Mouse (Mus musculus) urinary bladder, postnatal 14 days (tissue): ENCODE data around the gene Gm49486.

ENCODE experiments used
- DNase-seq: peaks from one replicate; pipeline ENCODE4 v3.0.0; 2021; ENCODE audit warnings: low spot score

The Gm49486 gene

DNA sequence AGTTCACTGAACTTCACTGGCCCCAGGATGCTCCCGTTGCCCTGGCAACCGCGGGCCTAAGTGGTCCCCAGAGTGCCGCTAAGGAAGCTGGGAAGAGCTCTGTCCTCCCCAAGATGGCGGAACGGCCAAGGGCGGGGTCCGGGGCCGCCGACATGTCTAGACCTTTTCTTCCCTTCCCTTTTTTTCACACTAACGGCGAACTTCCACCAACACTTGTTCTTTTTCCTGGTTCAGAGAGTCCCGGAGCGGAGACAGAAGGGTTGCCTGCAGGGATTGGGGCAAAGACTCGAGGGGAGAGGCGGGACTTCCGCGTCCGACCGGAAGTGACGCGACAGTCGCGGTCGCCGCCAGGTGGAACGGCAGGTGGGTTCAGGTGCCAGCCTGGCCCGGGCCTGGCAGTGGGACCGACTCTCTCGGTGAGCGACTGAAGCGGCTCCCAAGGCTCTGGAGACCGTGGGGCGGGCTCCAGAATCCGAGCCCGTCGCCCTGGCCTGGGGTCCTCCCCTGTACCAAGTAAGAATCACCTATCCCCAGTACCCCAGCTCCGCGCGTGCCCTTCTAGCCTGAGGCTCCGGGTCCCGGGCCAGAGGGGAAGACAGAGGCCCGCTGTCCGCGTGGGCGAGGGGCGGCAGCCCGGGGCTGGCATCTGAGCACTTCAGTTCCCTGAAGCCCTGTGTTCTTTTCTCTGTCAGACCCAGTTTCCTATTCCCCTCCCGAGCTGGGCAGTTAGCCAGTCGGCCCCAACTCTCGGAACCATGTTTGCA, at the start of gene Gm49486, which contains the start of gene Pick1:
Gm49486 (plus strand) TSS at position 334 of the 764 bp plus-strand sequence.
Pick1 (plus strand) TSS at position 116 of the 764 bp plus-strand sequence.
- peak; percentile 85 for DNase-seq

DNA sequence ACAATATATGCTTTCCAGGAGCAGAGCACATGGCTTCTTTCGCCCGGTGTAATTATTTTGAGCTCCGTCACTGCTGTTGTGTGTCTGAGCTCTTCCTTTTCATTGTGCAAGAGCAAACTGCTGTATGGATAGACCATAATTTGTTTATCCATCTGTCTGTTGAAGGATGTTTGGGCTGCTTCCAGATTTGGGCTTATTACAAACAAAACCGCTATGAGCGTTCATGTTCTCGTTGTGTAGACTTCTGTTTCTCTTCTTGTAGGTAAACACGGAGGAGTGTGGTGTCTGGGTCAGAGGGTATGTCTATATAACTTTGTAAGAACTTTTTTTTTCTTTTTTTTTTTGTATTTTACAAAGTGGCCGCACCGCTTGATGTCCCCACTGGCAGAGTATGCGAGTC, 44.0 kb upstream of the Gm49486 start:
- no peak for DNase-seq

DNA sequence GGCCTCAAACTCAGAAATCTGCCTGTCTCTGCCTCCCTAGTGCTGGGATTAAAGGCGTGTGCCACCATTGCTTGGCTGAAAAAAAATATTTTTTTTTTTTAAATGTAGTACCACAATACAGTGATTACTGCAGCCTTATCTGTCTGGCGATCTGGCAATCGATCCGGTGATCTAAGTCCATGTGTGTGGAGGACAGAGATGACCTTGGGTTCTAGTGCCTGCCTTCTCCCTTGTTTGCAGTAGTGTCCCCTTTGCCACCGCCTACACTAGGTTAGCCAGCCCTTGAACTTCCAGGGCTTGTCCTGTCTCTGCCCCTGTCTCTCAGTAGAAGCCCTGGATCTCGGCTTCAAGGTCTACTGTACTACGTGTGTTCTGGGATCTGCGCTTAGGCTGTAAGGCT, 41.4 kb upstream of the Gm49486 start:
- no peak for DNase-seq

DNA sequence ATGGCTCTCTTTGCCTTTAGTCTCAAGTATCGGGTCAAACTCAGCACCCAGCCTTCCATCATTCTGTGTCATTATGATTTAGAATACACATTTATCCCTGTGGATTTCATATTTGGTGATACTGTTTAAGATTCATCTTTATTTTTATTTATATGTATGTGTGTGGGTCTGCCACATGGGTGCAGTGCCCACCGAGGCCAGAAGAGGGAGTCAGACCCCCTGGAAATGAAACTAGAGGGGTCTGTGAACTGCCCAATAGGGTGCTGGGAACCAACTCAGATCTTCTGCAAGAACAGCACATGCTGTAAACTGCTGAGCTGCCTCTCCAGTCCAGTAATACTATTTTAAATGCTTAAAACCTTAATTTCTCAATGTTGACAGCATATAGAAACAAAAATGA, 37.8 kb upstream of the Gm49486 start:
- DNase-seq: no peak

DNA sequence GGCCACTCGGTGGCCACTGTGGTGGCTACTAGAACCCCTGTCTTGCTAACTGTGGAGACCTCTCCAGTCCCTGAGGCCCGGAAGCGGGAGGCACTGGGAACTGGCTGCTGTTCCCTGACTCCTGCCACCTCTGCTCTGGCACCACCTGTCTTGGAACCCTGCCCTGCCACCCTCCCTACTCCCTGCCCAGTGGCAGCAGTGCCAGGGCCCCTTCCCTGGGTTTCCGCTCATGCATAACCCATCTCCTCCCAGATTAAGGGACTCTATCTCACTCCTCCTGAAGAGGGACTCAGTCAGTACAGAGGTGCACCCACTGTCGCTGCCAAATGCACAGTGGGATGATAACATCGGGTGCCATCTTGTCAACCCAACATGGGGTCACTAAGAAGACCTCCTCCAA, 36.7 kb upstream of the Gm49486 start:
- DNase-seq: peak; percentile 38

DNA sequence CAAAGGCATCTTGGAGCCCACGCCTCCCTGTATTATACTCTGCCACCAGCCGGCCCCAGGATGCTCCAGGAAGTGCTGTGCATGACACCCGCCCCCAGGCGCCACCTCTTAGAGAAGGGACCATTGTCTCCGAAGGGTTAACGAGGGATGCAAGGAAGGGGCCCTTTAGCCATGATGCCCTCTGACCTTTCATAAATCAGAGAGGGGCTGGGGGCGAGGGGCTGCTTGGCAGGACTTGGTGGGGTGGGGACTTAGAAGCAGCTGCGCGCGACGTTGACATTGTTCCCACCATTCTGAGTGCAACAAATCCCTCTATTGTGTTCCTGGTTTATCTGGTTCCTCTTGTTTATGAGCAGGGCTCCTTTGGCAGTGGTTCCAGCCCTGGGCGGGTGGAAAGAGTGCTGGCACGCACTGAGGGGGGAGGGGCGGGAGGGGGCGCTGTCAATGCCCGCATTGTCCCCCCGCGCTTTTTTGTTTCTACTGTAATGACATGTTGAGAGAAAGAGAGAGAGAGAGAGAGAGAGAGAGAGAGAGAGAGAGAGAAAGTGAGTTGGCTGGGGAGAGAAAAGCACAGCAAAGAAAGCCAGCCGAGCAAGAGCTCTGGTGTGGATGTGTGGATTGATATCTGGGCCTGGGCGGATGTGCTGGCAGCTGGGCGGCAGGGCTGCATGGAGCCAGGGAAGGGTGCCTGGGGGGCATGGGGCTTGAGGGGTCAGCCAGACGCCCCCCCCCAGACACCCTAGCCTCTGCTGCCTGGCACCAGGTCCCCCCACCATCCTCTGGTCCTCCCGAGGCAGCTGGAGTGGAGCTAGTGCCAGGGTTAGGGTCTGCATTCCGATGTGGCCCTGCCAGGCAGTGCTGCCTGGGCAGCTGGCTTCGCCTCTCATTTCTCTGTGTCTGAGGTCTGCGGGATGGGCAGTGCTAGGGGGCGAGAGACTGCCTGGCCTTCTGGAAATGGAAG, 36.0 kb upstream of the Gm49486 start:
- DNase-seq: peak; percentile 61

DNA sequence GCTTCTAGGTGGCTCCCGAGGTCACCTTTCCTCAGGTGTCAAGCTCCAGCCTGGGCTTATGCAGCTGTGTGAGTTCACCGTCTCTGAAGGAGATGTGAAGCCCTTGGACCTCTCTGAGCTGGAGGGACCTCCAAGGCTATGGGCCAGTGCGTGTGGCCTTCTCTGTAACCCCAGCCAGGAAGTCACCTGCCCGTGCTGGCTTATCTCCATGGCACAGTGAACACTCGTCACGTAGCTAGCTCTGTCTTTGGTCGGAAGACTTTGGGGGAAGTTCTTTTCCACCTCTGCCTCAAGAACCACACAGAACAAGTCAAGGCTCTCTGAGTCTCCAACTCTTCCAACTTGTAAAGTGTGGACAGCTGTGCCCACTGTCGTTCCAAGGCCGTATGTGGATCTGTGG, 35.1 kb upstream of the Gm49486 start:
- no peak for DNase-seq

DNA sequence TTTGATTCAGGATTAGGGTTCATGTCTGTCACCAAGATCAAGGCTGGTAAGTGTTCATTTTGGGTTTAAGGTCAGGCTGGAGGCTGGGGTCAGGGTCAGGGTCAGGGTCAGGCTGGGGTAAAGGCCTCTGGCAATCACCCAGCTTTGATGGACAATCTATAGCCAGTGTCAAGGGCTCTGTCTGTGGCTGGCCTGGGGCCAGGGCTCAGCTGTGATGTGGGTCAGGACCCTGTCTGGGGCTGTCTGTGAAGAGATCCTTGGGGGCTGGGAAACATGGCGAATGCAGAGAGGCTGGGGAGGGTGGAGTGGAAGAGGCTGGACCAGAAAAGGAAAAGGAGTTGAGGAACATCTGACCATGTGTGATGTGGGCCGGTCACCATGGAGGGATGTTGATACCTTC, 34.2 kb upstream of the Gm49486 start:
- no peak for DNase-seq

DNA sequence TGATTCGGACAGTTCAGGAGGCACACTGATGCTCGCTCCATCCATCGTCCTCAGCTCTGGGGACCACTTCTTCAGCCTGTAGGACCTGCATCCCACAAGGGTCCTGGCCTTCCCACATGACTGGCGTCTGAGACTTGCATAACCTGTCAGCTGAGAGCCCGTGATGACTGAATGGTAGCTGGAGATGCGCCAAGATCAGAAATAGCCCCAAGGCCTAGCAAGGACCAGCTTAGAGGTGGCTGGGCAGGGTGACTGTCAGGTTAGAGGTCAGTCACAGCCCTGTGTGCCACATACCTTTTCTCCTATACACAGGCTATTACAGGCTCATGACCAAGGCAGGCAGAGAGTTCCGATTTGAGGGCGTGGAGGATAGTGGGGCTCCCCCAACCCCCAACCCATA, 33.7 kb upstream of the Gm49486 start:
- peak; percentile 44 for DNase-seq

DNA sequence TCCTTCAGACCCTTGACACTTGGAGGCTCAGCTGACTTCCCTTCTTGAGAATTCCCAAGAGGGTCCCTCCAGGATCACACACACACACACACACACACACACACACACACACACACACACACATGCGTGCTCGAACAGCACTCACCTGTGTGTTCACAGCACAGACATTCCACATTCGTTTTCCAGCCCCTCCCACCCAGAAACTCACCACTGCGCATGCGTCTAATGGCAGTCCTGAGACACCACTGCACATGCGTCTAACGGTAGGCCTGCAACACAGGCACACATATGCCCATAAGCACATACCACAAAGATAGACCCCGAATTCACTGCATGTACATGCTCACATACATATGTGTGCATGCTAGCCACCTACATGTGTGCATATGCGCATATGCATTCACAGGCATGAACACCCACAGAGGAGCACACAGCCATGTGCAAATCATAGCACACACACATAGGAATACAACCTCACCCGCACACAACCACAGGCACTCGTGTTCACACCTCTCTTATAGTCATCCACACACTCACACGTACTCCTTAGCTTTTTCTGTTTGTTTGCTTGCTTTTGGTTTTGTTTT, 29.7 kb upstream of the Gm49486 start:
- no peak for DNase-seq

DNA sequence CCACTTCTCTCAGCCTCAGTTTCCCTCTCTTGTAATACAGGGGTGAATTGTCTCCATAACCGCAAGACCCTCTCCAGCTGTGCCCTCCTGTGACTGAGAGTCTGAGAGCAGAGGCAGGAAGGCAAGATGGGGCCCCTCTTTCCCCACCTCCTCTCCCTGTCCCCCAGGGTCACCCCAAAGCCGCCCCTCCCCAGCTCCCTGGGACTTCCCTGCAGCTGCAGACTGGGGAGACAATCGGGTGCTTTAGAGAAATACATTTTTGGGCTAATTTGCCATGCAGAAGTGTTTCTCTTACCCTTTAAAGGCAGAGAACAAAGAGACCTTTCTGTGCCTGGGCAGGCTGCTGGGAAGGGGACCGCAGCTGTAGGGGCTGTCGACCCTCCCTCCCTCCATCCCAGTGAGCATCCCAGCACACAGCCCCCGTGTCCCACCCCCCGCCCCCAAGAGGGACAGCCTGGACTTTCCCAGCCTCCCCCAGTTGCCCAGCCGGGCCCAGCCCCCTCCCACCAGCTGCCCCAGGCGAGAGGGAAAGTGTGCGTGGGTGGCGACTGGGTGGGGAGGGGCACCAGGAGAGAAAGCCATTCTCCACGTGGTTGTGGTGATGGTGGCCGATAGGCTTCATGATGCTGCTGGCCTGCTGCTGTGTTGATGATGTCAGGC, 27.6 kb upstream of the Gm49486 start:
- no peak for DNase-seq

DNA sequence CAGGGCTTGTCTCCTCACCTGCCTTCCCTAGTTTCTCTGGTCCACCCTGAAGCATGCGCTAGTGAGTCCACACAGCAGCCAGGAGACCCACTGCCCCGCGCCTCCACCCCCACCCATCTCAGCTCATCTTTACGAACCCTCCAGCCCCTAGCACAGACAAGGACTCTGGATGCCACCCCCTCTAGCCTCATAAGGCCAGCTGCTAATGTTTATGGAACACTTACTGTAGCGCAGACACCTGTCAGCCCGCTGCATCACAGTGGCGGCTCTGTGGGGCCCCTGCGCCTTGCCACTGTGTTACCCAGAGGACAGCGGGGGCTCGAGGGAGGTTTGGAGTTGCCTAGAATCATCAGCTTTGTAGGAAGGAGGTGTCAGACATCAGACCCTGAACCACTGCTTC, 26.6 kb upstream of the Gm49486 start:
- DNase-seq: no peak

DNA sequence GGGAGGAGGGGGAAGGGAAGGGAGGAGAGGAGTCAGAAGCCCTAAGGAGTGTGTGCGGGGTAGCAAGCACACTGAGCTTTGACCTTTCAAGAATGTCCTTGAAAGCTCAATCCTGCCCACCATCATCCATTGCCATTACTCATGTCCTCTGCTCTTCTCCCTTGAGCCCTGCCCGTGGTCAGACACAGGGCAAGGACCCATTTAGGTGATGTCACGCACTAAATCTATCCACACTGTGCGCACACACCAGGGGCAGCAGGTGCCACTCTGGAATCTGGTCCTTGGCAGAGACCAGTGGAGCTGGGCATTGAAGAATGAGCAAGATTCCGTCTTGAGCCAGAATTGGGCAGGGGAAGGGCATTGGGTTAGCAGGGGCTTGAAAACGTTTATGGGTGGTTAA, 21.0 kb upstream of the Gm49486 start:
- DNase-seq: no peak

DNA sequence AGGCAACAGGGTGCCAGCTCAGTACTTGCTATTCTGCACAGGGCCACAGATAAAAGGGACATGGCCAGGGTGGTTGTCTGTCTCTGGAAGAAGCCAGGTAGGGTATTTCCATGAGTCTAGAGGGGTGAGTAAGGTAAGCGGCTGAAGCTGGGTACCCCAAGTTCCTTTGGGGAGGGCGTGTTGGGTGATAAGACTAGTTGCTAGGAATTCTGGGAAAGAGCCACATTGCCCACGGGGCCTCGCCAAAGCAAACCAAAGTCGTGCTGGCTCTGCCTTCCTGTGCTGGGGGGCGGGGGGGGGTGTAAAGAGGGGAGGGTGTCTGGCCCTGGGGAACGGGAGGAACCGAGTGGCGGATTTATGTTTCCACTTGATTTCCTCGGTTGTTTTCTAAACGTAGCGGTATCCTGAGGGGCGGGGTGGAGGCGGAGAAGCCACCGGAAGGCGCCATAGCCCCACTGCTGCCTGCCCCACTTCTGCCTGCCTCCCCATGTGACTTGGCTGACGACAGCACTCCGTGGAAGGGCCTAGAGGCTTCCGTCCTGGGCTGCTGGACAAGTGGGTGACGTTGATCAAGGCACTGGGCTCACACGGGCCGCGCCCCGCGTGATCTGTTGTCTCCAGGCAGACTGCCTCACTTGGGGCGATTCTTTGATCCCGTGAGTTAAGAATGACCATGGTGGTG, 20.3 kb upstream of the Gm49486 start:
- DNase-seq: peak; percentile 10

DNA sequence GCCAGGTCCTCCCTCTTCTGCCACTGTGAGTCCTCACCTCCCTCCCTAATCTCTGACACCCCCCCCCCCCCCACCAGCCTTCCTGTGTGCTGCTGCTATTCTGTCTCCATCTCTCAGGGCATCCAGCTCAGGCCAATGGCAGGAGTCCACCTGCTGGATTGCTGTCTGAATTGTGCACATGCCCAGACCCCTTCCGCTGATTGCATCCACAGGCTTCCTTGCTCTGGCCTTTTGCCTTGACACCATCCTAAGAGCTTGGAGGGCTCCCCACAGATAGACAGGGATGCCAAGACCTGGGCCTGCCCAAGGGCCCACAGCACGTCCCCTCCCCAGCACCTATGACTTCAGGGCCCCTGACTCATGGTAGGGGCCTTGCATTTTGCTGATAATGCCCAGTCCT, 18.8 kb upstream of the Gm49486 start:
- no peak for DNase-seq

DNA sequence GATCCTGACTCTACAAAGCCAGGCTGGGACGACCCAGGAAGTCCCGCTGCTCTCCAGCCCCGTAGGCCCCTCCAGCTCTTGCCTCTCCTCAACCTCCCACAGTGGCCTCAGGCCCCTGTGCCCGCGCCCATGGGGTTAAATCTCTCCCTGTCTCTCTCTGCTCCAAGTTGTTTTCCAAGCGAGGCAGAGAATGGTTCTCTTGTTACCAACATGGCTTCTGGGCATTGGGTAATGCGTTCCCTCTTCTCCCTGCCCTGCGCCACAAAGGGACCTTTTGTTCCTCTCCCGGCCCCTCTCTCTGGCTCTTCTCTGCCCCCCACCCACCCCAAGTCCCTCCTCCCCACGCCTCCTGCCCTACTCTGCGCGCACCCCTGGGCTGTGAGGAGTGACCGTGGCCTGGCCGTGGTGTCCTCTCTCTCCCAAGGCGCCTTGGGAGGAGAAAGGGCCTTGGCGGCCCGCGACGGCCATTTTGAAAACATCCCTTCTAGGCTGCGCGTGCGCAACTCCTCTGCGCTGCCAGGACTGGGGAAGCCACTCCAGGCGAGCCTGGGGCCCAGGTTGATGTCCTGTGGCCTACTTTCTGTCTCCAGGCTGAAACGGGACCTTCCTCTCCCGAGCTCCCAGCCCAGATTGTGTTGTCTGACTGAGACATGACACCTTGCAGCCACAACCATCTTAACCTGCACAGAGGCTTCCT, 16.3 kb upstream of the Gm49486 start:
- DNase-seq: no peak

DNA sequence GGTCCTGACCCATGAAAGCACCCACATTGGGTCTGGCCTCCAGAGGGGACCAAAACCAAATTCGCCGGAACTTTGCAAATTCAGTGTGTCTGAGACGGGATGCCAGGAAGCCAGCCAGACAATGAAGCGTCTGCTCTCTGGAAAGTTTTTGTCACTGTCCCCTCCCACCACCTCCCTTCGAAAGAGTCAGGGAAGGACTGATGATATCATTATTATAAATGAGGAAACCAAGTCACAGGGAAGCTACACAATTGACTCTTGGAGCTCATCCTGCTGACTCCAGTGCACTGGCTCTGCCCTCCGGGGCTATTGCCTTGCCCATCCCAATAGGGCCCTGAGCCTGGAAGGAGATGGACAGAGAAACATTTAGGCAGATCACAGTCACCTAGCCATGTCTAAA, 15.6 kb upstream of the Gm49486 start:
- no peak for DNase-seq

DNA sequence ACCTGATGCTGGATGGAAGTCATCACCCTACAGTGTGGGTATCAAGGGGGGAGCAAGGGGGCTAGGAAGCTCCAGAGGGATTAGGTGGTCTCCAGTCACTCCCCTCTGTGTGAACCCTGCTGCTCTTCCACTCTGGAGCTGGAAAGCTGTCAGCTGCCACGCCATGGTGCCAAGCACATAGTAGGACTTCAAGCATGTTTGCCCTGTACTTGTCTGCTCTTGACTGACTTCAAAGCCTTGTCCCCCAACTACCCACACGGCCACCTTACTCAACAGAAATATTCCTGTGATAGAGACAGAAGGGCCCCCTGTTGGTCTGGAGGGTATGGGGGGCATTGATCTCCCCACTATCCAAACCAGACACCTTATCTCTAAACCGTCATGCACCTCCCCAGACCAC, 13.0 kb upstream of the Gm49486 start:
- no peak for DNase-seq

DNA sequence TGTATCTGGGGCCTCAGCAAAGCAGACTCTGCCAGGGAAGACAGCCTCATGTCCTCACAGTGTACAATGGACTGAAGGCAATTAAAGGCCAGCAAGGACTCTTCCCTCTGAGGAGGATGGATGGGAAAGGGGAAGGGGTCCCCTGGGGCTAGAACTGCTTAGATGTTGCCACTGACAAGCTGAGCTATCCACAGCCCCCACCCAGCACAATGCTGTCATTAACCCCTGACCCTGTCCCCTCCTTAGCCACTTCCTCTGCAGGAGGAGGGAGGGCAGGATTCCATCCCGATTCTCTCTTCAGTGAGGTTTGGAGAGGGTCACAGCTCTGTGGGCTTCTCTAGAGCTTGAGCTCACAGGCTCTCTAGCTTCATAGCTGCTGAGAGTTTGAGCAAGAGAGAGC, 9.6 kb upstream of the Gm49486 start:
- no peak for DNase-seq

DNA sequence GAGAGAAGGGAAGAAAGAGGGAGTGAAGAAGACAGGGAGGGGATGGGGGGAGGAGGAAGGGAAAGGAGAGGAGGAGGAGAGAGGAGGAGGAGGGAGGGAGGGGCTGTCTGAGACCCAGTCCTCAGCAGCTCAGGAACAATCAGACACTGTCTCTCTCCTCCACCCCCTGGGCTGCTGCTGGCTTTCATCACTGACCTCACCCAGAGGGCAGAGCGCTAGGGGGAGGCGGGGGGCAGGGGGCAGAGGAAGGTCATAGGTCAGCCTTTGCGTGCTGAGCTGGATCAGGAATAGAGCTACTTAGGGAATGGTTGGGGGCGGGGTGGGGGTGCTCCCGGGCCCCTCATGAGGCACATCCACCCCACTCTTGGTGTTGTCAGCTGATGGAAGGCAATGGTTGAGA, 5.5 kb upstream of the Gm49486 start:
- DNase-seq: no peak

DNA sequence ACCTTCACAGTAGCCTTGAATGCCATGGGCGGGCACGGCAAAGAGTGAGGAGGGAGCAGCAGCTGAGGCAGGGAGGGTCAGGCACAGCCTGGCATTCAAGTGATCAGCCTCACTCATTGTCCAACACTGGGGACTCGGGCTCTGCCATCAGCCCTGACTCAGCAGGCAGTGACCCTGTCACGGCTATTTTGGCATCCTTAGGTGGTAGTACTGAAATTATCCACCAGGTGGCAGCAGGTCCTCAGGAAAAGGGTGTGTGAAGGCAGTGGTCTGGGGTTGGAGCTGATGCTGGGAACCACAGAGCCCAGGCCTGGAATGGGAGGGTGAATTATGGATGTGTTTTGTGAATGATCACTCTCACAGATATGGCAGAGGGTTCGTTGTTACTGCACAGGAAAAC, 4.5 kb upstream of the Gm49486 start:
- peak; percentile 85 for DNase-seq
